Mouse (Mus musculus) hindbrain, embryonic 10.5 days (tissue): ENCODE data around the gene Clcnka. TPM values are rescaled to one million over a fixed set of nuclear protein-coding genes. Genes with fewer than 3 reads are reported as not detected.

Source experiments
- DNase-seq: peaks from one replicate; pipeline ENCODE4 v3.0.0-alpha.2; 2017; ENCODE audit warnings: low spot score
- H3K27ac ChIP-seq: fragments of 300-500 bp; sonication (generic); 2 replicates; pipeline ENCODE4 v1.5.1; 2016; ENCODE audit warnings: mild to moderate bottlenecking, moderate library complexity
- H3K27me3 ChIP-seq: fragments of 300-500 bp; sonication (generic); 2 replicates; pipeline ENCODE4 v1.6.1; 2016; ENCODE audit warnings: mild to moderate bottlenecking; ENCODE audit not compliant: poor library complexity, insufficient read depth, severe bottlenecking
- H3K36me3 ChIP-seq: fragments of 300-500 bp; sonication (generic); 2 replicates; pipeline ENCODE4 v1.6.1; 2016; ENCODE audit warnings: mild to moderate bottlenecking, moderate library complexity
- H3K4me1 ChIP-seq: fragments of 300-500 bp; sonication (generic); replicated peaks from 2 replicates; pipeline ENCODE4 v1.6.1; 2016; ENCODE audit warnings: mild to moderate bottlenecking
- H3K4me3 ChIP-seq: fragments of 300-500 bp; sonication (generic); 2 replicates; pipeline ENCODE4 v1.5.1; 2016; ENCODE audit warnings: mild to moderate bottlenecking, moderate library complexity
- H3K9me3 ChIP-seq: fragments of 300-500 bp; sonication (generic); 2 replicates; pipeline ENCODE4 v1.6.1; 2016; ENCODE audit warnings: mild to moderate bottlenecking, moderate library complexity
- WGBS: fragments of 180-500 bp; shearing (Covaris S2); methylation state at CpG from one replicate; pipeline ENCODE4 v1.1.7; 2016; 5-methylcytosine and 5-hydroxymethylcytosine counted together
- polyA plus RNA-seq: library from polyadenylated mRNA; unstranded; fragments of >200 nt; fragmentation: Nextera tagmentation; extraction: Ambion mirVana; gene quantifications from 2 replicates; pipeline ENCODE4 v1.2.1, GENCODE M21; 2016

Gene Clcnka
- polyA plus RNA-seq, 1 experiment from 2014 or later: 0.33 TPM

DNA sequence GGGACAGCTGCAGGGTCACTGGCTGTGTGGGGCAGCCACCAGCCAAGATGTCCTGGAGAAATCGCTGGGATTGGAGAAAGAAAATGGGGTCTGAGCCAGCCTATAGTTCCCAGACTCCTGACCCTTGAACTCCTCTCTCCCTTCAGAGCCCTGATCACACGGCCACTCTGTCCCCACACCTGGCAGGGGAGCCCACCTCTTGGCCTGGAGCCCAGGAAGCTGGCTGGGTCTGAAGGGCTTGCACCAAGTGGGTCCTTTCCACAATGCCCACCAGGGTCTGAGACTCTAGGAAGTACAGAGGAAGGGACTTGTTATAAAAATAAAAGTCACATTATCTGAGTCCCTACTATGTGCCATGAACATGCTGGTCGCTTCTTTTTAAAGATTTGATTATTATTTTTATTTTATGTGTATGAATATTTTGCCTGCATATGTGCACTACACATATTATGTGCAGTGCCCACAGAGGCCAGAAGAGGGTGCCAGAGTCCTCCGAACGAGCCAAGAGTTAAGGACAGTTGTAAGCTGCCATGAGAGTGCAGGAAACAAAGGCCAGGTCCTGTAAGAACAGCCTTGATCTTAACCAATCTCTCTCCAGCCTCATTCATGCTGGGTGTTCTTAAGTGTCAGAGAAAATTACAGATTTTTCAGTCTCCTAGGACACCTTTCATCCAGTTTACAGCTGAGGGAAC, 11.3 kb downstream of the Clcnka start:
- DNase-seq: peak; percentile 80
- no peak overlapping the region for H3K27ac ChIP-seq
- no peaks in the 10 kb centered on the region for H3K36me3 ChIP-seq
- peaks cover 37% of the 10 kb centered on the region for H3K27me3 ChIP-seq
- no peaks in the 10 kb centered on the region for H3K9me3 ChIP-seq
- WGBS: 19% methylated on average over 5 of the region's 5 CpGs
- no peak overlapping the region for H3K4me3 ChIP-seq
- H3K4me1 ChIP-seq: peaks cover 40% of the 10 kb centered on the region

DNA sequence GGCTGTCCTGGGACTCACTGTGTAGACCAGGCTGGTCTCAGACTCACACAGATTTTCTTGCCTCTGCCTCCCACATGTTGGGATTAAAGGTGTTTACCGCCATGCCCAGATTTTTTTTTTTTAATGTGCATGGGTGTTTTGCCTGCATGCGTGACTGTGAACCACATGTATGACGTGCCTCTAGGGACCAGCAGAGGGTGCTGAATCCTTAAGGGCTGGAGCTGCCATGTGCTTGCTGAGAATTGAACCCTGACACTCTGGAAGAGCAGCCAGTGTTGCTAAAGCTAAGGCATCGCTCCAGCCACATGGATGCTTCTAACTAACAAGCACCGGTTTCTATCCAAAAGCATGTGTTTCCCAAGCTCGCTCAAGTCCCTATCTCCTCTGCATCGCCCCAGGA, 12.4 kb downstream of the Clcnka start:
- H3K36me3 ChIP-seq: no peaks in the 10 kb centered on the region
- H3K27ac ChIP-seq: no peak overlapping the region
- no peak overlapping the region for H3K4me3 ChIP-seq
- peaks cover 43% of the 10 kb centered on the region for H3K27me3 ChIP-seq
- DNase-seq: no peak
- H3K9me3 ChIP-seq: no peaks in the 10 kb centered on the region
- H3K4me1 ChIP-seq: peaks cover 43% of the 10 kb centered on the region
- 74% methylated on average over 7 of the region's 7 CpGs for WGBS

DNA sequence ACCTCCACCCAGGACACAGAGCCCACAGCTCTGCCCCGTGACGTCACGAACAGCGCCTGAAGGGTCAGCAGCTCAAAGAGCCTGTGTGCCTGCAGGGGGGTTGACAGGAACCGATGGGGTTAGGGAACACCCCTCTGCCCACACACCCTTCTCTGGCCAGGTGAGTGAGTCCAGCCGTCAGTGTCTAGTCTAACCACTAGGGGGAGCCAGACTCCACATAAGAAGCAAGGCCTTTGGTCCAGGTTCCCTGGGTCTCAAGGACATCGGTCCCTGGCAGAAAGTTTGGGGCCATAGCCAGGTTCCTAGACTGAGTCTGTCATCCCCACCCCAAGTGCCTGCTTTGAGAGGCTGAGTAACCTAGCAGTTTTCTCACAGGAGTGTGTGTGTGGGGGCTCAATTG, 13.2 kb downstream of the Clcnka start:
- H3K36me3 ChIP-seq: no peaks in the 10 kb centered on the region
- WGBS: under 1% methylated on average over 7 of the region's 7 CpGs
- H3K27me3 ChIP-seq: peaks cover 52% of the 10 kb centered on the region
- H3K9me3 ChIP-seq: no peaks in the 10 kb centered on the region
- H3K4me3 ChIP-seq: no peak overlapping the region
- peak; percentile 70 for DNase-seq
- peaks cover 45% of the 10 kb centered on the region for H3K4me1 ChIP-seq
- H3K27ac ChIP-seq: no peak overlapping the region

DNA sequence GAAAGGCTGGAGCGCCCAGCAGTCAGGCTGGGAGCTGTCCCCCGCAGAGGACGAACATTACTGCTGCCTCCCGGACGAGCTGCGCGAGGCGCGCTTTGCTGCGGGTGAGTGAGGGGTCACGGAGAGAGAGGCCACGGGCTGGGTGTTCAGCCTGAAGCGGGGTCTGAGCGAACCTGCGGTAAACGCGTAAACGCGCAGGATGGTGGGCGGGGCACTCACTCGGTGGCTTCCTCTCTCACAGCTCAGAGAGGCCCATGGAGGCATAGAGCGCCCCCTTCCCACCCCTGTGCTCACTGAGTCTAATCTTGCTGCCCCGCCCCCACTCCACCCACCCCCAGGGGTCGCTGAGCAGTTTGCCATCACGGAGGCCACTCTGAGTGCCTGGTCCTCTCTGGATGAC, 16.1 kb downstream of the Clcnka start:
- peak; percentile 53 for DNase-seq
- Histone ChIP-seq H3K9me3 (no peaks in the 10 kb centered on the region), H3K27me3 (peaks cover 63% of the 10 kb centered on the region), H3K27ac (peak overlapping the region; percentile 66; the same call in 1 of the 2 replicates), H3K36me3 (no peaks in the 10 kb centered on the region), H3K4me3 (peak overlapping the region; percentile 53), H3K4me1 (peaks cover 37% of the 10 kb centered on the region)
- WGBS: 2% methylated on average over 25 of the region's 25 CpGs

DNA sequence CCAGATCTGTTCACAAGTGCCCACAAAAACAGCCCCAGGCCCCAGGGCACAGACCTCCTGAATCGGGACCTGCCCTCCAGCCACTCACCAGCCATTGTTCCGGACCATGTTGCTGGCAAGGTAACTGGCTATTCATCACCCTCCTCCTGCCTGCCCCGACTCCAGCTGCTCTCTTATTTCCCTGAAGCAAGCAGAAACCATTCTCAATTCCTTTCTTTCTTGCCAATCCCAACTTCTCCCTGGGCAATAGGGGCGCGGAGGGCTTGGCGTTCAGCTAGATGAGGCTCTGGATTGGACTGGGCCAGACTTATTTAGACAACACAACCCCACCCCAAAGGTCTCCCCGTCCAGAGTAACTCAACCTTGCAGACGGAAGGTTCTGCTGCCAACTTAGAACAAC, 18.9 kb downstream of the Clcnka start:
- DNase-seq: no peak
- H3K27me3 ChIP-seq: peaks cover 55% of the 10 kb centered on the region
- WGBS: 64% methylated on average over 8 of the region's 8 CpGs

DNA sequence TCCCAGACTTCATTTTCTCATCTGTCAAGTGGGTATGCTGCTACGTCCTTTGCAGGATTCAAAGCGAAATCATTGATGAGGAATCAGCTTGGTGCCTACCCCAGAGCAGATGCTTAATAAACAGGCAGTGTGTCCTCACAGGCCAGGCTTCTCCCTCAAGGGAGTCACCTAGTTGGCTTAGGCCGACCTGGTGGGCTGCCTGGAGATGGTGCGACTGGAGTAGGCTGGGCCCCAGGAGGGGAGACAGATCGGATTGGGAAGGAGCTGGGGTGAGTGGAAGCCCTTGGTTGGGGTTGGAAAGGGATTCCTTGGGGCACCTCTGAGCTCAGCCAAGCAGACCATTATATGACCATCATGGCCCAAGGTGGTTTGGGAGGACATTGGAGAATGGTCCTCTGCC, 26.1 kb downstream of the Clcnka start:
- H3K36me3 ChIP-seq: no peaks in the 10 kb centered on the region
- peaks cover 13% of the 10 kb centered on the region for H3K4me1 ChIP-seq
- no peaks in the 10 kb centered on the region for H3K9me3 ChIP-seq
- H3K4me3 ChIP-seq: no peak overlapping the region
- peaks cover 43% of the 10 kb centered on the region for H3K27me3 ChIP-seq
- WGBS: 93% methylated on average over 5 of the region's 5 CpGs
- H3K27ac ChIP-seq: no peak overlapping the region
- no peak for DNase-seq

More for the DNA sequence above, 18.9 kb downstream of the Clcnka start:
- Histone ChIP-seq H3K27ac (no peak overlapping the region), H3K36me3 (no peaks in the 10 kb centered on the region), H3K4me3 (no peak overlapping the region), H3K9me3 (no peaks in the 10 kb centered on the region), H3K4me1 (peaks cover 29% of the 10 kb centered on the region)

DNA sequence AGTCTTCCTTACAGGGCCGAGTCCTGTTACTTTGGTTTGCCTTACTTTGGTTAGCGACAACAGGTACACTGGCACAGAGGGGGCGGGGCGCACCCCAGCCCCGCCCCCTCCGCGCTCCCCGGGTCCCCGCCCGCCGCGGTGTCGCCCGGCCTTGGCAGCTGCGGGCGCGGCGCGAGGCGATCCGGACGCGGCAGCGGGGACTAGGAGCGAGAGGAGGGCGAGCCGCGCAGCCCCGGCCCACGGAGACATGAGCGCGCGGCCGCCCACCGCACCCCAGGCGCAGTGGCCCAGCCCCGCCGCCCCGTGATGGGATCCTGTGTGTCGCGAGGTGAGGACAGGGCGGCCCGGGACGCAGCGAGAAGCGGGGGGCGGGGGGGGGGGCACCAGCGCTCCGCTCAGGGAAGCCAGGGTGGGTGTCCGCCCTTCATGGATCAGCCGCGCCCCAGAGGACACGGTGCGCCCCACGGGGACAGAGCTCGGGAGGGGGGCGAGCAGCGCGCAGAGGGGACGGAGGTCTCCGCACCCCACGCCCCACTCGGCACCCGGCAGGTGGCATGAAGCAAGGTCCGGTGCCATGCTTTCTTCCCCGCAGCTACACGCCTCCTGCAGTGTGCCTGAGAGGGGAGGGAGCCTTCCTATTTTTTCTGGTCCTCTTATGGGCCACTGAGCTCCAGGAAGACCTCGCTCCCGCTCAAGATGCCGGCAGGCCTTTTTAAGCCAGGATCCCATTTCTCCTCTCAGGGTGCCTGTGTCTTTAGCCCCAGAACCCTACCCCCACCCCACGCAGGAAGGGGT, 30.3 kb downstream of the Clcnka start, which contains the start of gene Fam131c:
TSS of gene Fam131c (plus strand) at position 224 of the 795 bp plus-strand sequence.
- H3K9me3 ChIP-seq: no peaks in the 10 kb centered on the region
- H3K27me3 ChIP-seq: peaks cover 80% of the 10 kb centered on the region
- peak within 1 kb of the TSS; percentile 71 for H3K4me3 ChIP-seq
- H3K36me3 ChIP-seq: no peaks in the 10 kb centered on the region
- WGBS: under 1% methylated on average over 65 of the region's 71 CpGs
- H3K27ac ChIP-seq: peak within 1 kb of the TSS; percentile 76
- peaks cover 29% of the 10 kb centered on the region for H3K4me1 ChIP-seq
- no peak for DNase-seq

DNA sequence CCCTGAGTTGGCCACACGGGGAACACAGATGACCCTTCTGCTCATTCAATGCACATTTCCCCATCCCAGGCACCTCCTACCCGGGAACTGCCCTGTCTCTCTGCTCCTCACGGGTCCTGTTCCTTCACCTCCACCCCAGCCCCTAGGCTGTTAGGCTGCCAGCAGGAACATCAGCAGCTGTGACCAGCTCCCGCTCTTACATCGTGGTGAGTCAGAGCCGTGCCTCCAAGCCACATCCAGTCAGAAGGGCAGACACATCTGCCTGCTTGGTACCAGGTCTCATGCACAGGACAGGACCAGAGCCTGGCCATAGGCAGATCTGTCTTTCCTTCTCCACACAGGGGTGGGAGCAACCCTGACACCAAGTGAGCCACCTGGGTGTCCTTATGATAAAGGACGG, 32.6 kb downstream of the Clcnka start:
- 58% methylated on average over 7 of the region's 7 CpGs for WGBS

DNA sequence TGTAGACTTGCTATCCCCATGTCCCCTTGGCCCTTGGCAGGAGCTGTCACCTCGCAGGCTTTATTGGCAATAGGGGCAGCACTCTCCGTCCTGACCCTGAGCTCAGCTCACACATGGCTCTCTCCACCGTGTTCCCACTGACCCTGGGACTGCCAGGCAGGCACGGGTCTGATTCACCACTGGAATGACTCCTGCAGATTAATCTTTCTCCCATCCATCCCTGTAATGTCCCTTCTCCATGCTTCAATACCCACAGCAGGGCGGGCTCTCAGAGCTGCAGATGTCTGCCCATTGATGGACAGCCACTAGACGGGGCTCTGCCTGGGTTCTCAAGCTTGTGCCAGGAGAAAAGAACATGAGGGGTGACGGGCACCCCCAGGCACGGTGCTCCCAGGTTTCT, 33.4 kb downstream of the Clcnka start:
- no peaks in the 10 kb centered on the region for H3K9me3 ChIP-seq
- H3K36me3 ChIP-seq: no peaks in the 10 kb centered on the region
- no peak for DNase-seq
- H3K27me3 ChIP-seq: peaks cover 90% of the 10 kb centered on the region
- no peak overlapping the region for H3K4me3 ChIP-seq
- no peak overlapping the region for H3K27ac ChIP-seq
- H3K4me1 ChIP-seq: peaks cover 50% of the 10 kb centered on the region
- 63% methylated on average over 8 of the region's 8 CpGs for WGBS

More for the DNA sequence above, 32.6 kb downstream of the Clcnka start:
- H3K9me3 ChIP-seq: no peaks in the 10 kb centered on the region
- peaks cover 48% of the 10 kb centered on the region for H3K4me1 ChIP-seq
- no peak overlapping the region for H3K4me3 ChIP-seq
- no peak for DNase-seq
- no peak overlapping the region for H3K27ac ChIP-seq
- peaks cover 97% of the 10 kb centered on the region for H3K27me3 ChIP-seq
- no peaks in the 10 kb centered on the region for H3K36me3 ChIP-seq

DNA sequence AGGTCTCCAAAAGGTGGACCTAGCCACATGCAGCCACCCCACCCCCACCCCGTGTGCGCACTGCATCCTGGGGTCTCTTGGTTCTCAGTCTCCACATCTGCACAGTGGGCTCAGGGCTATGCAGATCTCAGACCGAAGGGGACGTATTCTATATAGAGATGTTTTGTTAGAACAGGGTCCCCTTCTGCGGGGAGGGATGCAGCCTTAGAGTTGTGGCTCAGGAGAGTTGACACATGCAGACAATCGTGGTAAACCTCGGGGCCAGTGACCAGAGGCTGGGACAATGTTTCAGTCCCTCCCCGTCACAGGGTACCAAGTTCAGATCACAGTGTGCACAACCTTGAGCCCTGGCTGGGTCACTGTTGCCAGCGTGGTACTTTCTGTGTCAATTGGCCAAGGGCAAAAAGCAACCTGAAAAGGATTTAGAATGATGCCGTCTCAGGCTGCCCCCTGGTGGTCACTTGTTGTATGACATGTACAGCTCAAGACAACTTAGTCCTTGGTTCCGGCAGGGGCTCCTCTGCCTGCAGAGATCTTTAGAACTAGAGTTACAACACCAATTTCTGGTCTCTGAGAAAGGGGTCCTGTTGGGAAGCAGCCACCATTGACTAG, 35.5 kb downstream of the Clcnka start:
- Histone ChIP-seq H3K27ac (no peak overlapping the region), H3K27me3 (peaks cover 69% of the 10 kb centered on the region), H3K4me3 (no peak overlapping the region), H3K4me1 (peaks cover 54% of the 10 kb centered on the region), H3K36me3 (no peaks in the 10 kb centered on the region), H3K9me3 (no peaks in the 10 kb centered on the region)
- WGBS: 31% methylated on average over 11 of the region's 11 CpGs
- DNase-seq: peak; percentile 90

DNA sequence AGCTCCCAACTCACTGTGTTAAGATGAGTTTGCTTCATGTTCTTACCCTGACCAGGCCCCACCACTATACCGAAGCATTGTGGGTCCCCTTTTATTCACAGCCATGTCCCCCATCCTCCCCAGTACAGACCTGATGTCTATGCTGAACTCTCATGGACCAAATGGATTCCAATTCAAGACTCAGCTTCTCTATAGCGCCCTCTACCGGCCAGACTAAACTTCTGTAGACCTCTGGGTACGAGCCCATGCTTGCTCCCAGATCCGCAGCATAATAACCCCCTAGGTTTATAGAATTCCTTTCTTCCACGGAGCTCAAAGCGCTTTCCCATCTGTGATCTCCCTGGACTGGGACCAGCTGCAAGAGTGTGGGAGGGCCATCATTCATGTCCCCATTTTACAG, 37.7 kb downstream of the Clcnka start:
- peaks cover 45% of the 10 kb centered on the region for H3K4me1 ChIP-seq
- WGBS: 27% methylated on average over 7 of the region's 7 CpGs
- H3K27ac ChIP-seq: no peak overlapping the region
- no peak overlapping the region for H3K4me3 ChIP-seq
- DNase-seq: peak; percentile 54
- H3K36me3 ChIP-seq: no peaks in the 10 kb centered on the region
- no peaks in the 10 kb centered on the region for H3K9me3 ChIP-seq
- H3K27me3 ChIP-seq: peaks cover 47% of the 10 kb centered on the region

DNA sequence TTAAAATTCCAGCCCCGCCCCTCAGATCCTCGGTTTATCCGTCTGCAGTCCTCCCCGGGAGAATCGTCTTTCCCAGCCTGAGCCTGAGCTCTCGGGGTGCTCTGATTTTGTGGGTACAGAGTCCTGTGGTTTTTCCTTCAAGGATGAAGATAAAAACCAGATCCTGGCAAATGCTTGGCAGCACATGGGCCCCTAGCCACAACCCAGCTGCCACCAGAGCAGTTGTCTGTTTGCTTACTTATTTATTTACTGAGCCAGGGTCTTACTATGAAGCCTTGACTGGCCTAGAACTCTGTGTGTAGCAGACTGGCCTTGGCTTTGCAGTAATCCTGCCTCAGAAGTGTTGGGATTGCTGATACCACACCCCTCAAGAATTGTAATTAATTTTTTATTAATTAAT, 39.3 kb downstream of the Clcnka start:
- no peaks in the 10 kb centered on the region for H3K9me3 ChIP-seq
- H3K36me3 ChIP-seq: no peaks in the 10 kb centered on the region
- no peak for DNase-seq
- no peak overlapping the region for H3K27ac ChIP-seq
- H3K4me1 ChIP-seq: peaks cover 35% of the 10 kb centered on the region
- peaks cover 31% of the 10 kb centered on the region for H3K27me3 ChIP-seq
- H3K4me3 ChIP-seq: no peak overlapping the region
- WGBS: 89% methylated on average over 6 of the region's 6 CpGs

DNA sequence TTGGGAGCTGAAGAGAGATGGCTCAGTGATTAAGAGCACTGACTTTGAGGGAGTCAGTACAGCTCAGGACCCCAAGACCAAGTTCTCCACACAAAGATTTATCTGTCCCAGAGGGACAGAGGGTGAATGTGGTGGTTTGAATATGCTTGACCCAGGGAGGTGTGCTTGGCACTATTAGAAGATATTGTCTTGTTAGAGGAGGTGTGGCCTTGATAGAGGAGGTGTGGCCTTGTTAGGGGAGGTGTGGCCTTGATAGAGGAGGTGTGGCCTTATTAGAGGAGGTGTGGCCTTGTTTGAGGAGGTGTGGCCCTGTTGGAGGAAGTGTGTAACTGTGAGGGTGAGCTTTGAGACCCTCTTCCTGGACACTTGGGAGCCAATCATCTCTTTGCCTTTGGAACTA, 40.7 kb downstream of the Clcnka start:
- H3K4me3 ChIP-seq: no peak overlapping the region
- H3K27me3 ChIP-seq: peaks cover 19% of the 10 kb centered on the region
- H3K4me1 ChIP-seq: peaks cover 32% of the 10 kb centered on the region
- no peaks in the 10 kb centered on the region for H3K36me3 ChIP-seq
- H3K9me3 ChIP-seq: no peaks in the 10 kb centered on the region
- no peak overlapping the region for H3K27ac ChIP-seq
- no peak for DNase-seq
